Mouse (Mus musculus) cerebellum, postnatal 25 days (tissue): ENCODE results near the gene Ccnf.

ENCODE experiments used
- DNase-seq, 2 experiments: peaks; one replicate each; pipeline ENCODE4 v3.0.0; 2021; ENCODE audit warnings: mixed read lengths in 2 of 2

The Ccnf gene

DNA sequence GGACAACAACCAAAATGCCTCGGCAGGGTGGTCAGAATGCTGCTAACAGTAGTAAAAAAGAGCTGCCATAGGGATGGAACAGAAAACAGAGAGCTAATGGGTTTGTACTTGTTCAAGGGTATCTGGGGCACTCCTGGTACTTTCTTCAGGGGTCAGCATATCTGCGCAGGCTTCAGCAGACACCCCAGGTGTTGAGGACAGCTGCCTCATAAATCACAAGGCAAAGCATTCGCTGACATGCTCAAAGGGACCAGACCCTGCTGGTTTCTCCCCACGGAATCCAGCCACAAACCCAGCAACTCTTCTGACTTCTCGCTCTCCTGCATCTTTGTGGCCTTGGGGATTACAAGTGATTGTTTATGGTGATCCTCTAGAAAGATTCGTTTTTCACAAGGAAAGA lies 28.6 kb downstream of the Ccnf start:
- no peak for DNase-seq

GRCm38 (mm10) chr17:24220435-24221411 lies 30.6 kb downstream of the Ccnf start, which contains the start of gene Tedc2:
TSS of gene Tedc2 (minus strand) at chr17:24220851.
- DNase-seq, result peak; percentile 91 to 94

GRCm38 (mm10) chr17:24216836-24217235 lies 34.4 kb downstream of the Ccnf start:
- no peak for DNase-seq

- no peak for DNase-seq
These were observed 38.1 kb downstream of the Ccnf start for GRCm38 (mm10) chr17:24213186-24213585.

- no peak for DNase-seq
These were observed 38.8 kb downstream of the Ccnf start for GRCm38 (mm10) chr17:24212441-24213018.

DNA sequence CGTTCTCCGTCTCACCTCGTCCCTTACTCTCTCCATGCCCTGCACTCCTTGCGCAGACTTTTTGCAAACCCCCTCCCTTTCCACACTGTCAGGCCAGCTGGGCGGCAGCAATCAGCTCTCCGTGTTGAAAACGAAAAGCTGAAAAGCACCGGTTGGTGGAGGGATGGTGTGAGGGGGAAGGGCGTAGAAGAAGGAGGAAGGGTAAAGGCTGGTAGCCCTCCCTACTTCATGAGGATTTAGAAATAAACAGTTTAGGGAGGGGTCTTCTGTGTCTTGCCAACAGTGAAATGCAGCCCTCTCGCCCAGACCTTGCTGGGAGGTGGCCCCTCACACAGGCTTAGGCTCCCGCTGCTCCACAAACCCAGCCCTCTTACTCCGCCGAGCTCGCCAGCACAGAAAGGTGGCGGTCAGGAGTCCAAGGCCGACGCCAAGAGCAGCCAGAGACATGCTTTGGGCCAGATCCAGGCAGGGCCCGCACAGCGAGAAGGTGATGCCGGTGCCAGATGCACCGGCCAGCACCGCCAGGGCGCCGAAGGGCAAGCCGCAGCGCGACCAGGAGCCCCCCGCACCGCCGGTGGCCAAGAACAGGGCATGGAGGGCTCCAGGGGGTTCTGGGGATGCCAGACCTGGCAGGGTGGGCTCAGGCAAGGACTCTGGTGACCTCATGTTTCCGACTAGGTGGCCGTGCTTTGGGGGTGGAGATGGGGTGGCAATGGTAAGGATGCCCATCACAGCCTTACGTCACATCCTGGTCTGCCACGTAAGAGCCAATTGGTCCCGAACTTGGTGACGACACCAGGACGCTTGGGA lies 39.4 kb downstream of the Ccnf start:
- peak; percentile 85 to 87 for DNase-seq

DNA sequence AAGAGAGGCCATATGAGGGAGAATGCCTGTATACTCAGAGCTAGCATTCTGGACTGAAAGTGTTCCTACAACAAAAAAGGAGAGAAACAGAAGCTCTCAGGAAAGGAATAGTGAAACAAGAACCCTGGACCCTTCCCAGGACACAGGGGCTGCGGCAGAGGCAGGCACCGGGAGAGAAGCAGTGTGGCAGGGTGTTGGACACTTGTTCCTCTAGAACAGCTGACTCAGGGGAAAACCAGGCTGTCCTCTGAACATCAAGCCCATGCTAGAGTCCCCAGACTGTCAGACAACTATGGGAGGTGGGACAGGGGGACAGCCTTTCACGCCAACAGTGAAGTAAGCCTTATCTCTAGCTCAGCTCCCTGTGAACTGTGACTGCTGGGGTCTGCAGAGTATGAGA lies 40.7 kb downstream of the Ccnf start:
- DNase-seq, result no peak

DNA sequence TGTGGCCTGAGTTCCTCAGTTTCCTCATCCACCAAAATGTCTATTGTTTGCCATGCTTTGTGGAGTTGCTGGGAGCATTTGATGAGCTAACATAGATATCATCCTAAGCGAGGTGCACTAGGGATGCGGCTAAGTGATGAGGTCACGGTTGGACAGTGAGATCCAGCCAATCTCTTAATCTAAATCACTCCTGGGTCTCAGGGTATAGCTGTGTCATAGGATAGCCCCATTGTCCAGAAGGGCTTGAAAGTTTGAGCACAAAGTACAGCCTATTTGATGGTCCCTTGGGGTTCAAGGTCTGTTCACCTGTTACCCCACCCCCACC lies 41.4 kb downstream of the Ccnf start:
- DNase-seq, result no peak

DNA sequence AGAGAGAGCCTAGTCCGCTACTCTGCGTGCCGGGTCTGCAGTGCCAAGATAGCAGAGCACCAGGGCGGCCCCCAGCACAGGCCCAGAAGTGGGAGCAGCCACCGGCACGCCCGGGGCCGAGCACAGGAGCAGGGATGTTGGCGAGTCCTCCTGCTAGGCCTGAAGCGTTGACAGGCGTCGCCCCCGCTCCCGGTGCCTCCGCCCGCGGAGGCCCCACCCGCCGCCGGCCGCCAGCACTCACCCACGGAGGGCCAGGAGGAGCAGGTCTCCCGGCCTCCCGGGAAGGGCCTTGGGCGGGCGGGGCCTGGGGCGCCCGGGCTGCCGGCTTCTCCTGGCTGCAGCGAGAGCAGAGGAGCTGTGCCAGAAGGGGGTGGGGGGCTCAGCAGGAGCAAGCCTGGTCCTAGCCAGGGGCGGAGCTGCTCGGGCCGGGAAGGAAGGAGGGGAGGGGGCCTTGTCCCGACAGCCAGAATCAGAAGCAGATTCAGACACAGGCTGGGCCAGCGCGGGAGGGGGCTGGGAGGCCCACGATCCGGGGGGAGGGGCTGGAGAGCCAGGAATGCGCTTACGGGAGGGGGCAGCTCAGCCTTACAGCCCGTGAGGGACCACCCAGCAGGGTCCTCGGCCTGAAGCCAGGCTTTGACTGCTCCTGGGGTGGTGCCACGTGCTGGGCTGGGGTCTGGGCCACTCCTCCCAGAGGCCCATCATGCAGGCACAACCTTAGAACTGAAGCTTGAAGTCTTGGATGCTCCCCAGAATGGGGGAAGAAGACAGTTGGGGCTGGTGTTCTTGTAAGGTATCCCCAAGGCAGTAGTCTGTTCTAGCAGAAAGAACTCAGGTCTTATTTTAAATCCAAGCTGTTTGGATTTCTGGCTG lies 42.0 kb downstream of the Ccnf start, which contains the start of gene Ntn3:
Ntn3 (minus strand) TSS at position 489 of the 873 bp plus-strand sequence.
- peak in 1 of 2 experiments; percentile 64 for DNase-seq

DNA sequence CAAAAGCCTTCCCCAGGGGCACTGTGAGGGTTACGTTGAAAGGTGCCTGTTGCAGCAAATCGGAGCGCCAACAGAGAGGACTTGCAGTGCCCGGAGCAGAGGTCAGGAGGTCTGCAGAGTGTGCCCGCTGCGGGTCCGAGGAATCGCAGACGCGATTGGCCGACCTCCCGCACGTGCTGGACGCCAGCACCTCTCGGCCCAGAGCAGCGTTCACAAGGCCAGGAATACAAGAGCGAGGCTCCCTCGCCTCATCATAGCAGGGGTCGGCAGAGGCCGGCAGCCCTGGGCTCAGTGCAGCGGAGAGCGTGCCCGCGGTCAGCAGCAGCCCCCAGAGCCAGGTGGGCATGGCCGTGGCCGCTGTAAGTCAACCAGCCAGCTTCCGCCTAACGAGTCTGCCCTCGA lies 42.6 kb downstream of the Ccnf start:
- peak; percentile 52 to 58 for DNase-seq

DNA sequence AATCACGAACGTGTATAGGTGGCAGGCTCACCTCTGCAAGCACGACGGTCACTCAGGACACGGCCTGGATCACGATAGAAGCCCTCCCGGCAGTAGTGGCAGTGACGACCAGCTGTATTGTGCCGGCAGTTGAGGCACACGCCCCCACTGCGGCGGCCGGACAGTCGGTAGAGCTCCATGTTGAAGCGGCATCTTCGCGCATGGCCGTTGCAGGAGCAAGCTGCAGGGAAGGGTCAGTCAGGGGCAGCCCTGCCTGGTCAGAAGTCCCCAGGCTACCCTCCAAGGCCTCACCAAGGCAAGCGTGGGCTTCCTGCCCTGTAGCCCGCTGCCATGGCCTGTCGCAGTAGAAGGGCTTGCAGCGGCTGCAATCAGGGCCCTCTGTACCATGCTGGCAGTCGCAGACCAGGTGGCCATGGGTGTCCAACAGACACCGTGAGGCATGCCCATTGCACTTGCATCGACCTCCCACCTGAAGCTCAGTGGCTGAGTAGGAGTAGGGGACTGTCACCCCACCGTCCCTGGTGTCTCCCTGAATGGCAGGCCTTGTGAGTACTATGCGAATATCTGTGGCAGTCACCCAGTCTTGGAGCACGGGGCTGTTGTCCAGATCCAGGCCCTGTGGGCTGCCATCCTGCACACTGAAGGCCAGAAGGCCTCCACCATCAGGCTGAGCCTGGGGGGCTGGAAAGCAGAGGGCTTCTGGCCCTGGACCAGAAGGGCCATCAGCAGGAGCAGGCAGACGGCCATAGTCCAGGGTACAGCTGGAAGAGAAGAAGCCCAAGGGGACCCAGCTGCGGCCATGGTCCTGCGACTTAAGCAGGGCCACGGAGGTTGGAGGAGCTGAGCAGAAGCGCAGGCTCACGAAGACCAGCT lies 43.3 kb downstream of the Ccnf start:
- peak; percentile 20 to 29 for DNase-seq

- peak; percentile 68 to 78 for DNase-seq
These were observed 44.6 kb downstream of the Ccnf start for GRCm38 (mm10) chr17:24206451-24207351.

DNA sequence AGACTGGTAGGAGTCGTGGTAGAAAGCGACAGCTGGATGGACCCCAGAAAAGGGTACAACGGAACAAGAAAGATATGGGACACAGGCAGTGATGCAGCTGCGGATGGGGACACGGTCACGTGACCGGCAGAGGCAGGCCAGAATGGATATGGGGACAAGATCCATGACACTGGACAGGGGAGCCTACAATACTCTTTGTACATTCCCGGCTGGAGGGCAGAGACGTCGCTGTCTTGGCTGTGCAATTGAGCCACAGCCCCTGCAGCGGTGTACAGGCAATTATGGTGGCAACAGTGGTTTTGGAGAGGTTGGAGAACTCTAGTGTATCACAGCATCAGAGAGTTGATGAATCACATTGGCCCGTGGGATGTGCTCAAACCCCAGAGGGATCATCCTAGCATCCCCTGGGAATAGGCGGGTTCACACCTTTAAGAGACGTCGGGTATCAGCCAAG lies 45.3 kb downstream of the Ccnf start:
- DNase-seq, result peak in 1 of 2 experiments; percentile 58

GRCm38 (mm10) chr17:24205284-24205888 lies 45.9 kb downstream of the Ccnf start, which contains the start of gene Tbc1d24:
TSS of gene Tbc1d24 (minus strand) at chr17:24205562.
- peak; percentile 95 to 98 for DNase-seq

- peak in 1 of 2 experiments; percentile 34 for DNase-seq
These were observed 46.4 kb downstream of the Ccnf start for GRCm38 (mm10) chr17:24204846-24205245.

DNA sequence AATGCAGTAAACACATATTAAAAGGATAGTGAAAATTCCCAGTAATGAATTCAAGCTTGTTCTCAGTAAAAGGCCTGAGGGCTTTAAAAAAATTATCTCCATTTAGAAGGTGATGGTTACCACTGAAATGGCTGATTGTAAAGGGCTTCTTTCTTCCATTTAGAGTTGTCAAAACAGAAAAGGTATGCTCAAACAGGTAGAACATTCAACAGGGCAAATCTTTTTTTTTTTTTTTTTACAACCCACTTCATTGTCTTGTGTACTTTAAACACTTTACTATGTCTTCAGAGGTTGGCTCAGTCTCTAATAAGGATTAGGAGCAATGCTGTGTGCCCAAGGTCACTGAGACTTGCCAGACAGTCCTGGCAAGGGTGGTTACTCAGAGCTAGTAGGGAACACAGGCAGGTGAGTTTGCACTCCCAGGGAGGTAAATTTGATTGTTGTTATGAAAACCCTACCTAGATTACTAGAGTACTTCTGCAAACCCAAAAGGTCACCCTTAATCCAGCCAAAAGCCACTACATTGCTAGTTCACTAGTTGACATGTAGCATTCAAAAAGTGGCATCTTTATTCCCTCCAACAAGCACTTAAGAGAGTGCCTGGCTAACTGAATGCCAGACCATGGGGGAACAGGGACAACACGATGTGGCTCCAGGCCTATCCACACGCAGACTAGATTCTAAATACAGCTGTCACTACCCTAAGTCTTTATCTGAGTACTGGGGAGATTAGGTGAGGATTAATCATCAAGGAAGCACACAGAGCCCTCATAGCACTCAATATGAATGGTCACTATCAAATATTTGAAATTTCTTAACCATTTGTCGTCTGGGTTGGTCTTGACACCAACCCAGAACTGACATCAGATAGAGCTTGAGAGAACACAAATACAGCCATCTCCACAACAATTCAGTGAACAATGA lies 47.4 kb downstream of the Ccnf start:
- DNase-seq, result no peak

- DNase-seq, result no peak
These were observed 48.2 kb downstream of the Ccnf start for GRCm38 (mm10) chr17:24203068-24203467.

DNA sequence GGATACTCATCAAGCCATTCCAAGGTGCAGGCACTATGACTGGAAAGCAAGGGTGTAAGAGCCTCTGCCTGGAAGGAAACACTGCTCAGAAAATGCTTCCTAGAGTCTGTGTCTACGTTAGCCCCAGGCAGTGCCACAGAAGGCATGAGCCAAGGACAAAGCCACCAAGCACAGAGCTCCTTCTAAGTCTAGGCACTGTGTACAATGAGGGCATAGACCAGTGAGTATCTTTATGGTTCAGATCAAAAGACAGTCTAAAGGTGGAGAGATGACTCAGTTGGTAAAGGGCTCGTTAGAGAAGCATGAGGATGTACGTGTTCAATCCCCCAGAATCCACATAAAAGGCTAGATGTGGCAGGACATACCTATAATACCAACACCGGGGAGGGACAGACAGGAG lies 50.2 kb downstream of the Ccnf start:
- DNase-seq, result no peak
